Mouse (Mus musculus) left cerebral cortex, postnatal 14 days (tissue): ENCODE results near the gene Plcg2. TPM values are rescaled to one million over a fixed set of nuclear protein-coding genes. Genes with fewer than 3 reads are reported as not detected.
A peak's percentile ranks its signal among the peaks of the same experiment; 100 is the strongest.

Experiments used
- DNase-seq, 2 experiments: peaks; one replicate each; pipeline ENCODE4 v3.0.0; 2021 to 2022; ENCODE audit warnings: low spot score in 2 of 2, mixed read lengths in 1 of 2
- intact Hi-C: fragments of 180-260 bp; cut with DNase I; formaldehyde crosslinking; loops from one replicate; pipeline ENCODE4 v1.15.1; 2025
- total RNA-seq, 2 experiments: library from RNA; stranded (reverse); gene quantifications; 2 replicates each; pipeline ENCODE4 v1.2.3; 2021

Plcg2 gene
- total RNA-seq, 2 experiments from 2014 or later: 2.9 TPM

DNA sequence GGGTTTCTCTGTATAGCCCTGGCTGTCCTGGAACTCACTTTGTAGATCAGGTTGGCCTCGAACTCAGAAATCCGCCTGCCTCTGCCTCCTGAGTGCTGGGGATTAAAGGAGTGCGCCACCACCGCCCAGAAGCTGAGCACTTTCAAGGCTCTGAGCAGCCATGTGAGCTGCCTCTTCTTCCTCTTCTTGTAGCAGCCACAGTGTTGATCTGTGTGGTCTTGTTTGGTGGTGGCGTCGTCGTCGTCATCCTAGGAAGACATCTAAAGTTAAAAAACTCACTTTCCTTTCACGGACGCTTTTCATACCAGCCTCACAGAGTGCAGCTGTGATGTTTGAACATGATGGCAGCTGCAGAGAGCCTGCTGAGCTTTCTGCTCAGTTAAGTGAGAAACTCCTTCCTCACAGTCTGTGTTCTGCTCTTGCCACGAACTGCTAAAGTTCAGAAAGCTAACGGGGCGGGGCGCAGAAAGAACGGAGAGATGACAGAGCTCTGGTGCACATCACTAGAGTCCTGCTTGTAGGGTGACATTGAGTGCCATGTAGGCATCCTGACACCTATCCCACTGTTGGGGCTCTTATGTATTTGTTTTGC lies 34.4 kb downstream of the Plcg2 start:
- intact Hi-C loops: no loop called here
- no peak for DNase-seq

DNA sequence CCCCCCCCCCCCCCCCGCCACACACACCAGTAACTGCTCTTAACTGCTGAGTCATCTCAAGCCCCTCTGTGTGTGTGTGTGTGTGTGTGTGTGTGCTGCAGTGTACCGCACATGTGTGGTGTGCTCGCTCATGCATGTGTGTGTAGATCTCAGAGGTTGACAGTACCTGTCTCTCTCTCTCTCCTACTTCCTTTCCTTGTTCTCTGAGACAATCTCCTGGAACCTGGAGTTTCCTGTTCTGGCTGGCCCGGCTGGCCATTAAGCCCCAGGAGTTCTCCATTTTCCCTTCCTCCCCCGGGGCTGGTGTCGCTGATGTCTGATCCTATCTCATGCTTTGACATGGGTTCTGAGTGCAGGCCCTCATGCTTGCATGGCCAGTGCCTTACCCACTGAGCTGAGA lies 38.8 kb downstream of the Plcg2 start:
- intact Hi-C loops: no loop called here

DNA sequence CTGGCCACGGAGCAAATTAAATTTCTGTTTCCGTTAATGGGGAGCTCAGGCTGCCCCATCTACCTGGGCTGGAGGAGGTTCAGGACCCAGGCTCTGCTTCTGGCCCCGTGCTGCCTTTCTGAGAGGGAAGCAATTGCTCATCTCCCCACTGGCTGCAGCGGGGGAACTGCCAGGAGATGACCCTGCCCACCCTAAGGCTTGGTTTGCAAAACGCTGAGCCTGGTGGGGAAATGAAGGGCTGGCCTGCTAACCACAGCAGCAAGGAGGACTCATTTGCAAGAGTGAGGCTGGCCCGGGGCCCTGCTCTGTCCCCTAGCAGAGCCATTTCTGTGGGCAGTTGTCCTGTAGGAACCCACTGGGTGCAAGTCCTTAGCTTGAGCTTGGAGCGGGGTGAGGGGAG lies 39.7 kb downstream of the Plcg2 start:
- no peak for DNase-seq
- intact Hi-C loops: no loop called here

More for the DNA sequence above, 38.8 kb downstream of the Plcg2 start:
- DNase-seq: no peak

DNA sequence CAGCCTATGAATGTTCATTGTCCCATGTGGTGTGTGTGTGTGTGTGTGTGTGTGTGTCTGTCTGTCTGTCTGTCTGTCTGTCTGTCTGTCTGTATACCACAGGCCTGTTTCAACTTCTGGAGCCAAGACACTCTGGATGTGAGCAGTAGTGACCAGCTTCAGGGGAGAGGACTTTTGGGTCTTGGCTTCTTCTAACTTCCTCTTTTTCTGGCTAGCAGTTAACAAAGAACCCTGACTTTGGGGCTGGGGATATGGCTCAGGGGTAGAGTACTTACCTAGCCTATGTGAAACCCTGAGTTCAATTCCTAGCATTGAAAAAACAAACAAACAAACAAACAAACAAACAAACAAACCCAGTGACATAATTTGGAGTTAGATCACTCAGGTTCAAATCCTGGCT lies 44.9 kb downstream of the Plcg2 start:
- DNase-seq: no peak
- intact Hi-C loops: no loop called here

DNA sequence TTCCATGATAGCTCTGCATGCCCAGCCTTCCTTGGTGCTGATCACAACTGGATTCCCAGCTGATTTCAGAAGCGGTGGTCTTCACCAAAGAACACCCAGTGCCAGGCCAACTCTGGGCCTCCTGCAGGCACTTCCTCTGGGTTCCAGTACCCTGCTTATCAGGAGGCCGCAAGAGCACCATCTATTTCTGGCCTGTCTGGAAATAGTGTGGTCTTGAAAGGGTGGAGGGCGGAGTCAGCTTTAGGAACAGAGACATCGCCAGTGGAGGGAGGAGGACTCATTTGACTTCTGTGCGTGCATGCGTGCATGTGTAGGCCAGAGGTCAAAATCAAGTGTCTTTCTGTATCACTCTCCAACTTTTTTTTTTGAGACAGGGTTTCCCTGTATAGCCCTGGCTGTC lies 45.7 kb downstream of the Plcg2 start:
- intact Hi-C loops: no loop called here
- peak in 1 of 2 experiments; percentile 7 for DNase-seq

DNA sequence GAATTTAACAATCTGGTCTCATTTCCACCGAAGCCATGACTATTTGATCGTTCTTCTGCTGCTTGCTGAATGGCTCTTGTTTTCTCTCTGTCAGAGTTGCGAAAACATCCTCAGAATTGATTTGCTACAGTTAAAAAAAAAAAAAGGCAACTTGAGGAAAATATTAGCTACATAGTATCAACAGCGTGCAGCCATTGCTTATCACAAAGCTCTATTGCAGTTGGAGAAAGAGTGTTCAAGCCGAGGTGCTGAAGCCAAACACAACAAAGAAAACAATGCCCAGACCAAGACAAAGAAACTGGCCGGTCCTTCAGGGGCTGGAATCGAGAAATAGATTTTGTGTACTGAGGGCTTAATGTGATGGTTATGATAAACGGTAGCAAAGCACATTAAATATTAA lies 47.0 kb downstream of the Plcg2 start:
- intact Hi-C loops: no loop called here
- DNase-seq: no peak

DNA sequence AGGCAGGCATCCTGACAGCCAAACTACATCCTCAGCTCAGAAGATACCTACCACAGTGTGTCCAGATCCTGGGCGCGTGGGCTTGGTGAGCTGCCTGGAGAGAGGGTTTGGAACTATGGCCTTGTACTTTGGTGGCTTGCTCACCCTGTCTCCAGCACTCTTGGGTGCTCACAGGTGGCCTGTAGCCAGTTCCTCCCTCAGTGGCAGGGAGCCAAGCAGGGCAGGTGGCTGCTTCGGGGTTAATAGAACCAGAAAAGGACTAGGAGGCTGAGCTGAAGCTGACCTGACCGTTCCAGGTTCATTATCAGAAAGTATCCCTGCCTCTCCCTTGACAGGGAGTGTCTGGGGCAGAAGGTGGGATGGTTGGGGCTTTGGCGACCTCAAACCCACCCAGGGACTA lies 48.3 kb downstream of the Plcg2 start:
- intact Hi-C loops: no loop called here
- no peak for DNase-seq

DNA sequence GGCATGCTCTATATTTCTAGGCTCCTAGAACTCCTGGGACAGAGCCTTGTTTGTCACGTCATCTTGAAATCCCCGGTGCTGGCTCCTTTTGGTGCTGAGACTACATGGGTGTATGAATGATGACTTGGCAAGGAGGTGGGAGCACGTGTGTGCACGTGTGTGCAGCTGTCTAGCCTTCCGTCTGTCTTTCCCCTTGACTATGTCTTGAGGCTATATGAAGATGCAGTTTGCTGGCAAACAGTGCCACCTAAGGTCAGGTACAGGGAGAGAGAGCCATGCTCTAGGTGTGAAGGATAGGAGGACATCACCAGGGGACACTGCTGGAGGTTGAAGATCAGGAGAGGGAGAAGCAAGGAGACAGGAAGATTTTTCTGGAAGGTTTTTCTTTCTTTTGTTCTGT lies 49.9 kb downstream of the Plcg2 start:
- no peak for DNase-seq
- intact Hi-C loops: no loop called here

DNA sequence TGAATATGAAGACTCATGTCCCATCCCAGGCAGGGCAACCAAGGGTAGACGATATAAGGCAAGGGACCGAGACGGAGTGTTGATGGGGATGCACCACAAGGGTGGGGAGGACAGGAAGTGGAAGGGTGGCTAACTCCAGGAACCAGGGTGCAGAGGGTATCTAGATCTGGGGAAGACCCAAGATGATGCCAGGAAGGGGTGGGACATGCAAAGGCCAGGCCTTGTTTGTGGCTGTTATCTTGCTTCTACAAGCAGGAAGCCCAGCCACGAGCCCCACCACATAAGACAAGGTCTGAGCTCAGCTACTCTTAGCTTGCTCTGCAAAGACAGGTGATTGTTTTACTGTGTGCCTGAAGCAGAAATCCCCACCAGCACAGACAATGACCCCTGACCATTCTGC lies 50.4 kb downstream of the Plcg2 start:
- DNase-seq: no peak
- intact Hi-C loops: no loop called here

DNA sequence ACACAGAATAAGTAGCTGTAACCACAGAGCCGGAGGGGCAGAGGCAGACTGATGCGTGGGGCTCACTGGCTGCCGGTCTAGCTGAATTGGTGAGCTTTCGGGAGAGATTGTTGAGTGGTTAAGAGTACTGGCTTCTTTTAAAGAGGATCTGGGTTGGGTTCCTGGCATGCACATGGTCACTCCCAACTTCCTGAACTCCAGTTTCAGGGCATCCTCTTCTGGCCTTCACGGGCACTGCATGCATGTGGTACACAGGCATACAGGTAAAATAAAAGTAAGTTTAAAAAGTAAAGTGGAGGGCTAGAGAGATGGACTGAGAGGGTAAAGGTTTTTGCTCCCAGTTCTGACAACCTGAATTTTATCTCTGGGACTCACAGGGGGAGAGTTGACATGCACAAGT lies 52.4 kb downstream of the Plcg2 start:
- DNase-seq: no peak

DNA sequence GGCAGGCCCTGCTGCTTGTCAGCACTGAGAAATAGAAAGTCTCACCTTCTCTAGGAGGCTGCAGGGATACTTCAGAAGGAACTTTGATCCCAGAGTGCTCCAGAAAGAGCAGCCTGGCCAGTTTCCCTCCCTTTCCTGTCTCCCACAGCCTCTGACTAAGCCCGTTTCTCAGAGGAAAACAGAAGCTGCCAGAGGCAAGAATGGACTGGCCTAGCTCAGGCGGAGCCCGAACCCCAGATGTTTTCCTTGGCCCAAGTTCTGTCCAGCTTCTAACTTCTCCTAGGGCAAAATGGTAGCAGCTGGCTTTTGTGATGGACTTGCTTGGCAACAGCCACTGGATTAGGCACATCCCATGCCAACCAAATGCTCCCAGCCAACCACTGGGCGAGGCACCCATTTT lies 62.9 kb downstream of the Plcg2 start:
- no peak for DNase-seq
- intact Hi-C loops: loop anchor here (10.0 kb wide), 1 partner anchor 346 kb away; no protein-coding TSS in a partner anchor

More for the DNA sequence above, 52.4 kb downstream of the Plcg2 start:
- intact Hi-C loops: loop anchor here (5.0 kb wide), 1 partner anchor 53 kb away; the partner anchor contains the start of gene Plcg2

DNA sequence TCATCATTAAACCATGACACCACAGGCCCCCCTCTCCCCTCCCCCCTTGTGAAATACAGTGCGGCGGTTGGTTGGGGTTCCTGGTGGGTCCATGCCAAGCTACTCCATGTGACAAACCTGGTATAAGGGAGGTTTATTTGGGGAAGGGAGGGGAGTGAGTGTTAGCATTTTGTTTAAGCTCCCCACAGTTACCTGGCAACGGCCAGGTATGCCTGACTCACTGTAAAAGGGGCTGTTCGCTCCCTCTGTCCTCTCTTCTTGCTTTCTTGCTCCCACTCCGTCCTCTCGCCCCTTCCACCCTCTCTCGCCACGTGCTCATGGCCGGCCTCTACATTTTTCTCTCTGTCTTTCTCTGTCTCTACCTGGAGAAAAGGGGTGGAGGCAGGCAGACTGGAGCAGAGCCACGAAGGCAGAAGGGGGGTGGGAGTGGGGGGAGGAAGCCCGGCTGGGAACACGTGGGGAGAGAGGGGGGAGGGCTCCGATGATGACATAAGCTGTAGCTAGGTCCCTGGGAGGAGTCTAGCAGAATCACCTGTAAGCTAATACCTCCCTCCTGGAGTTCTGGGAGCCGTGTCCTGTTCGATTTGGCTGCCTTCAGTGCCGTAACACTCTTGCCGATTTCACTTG lies 63.8 kb downstream of the Plcg2 start:
- DNase-seq: no peak
- intact Hi-C loops: loop anchor here (10.0 kb wide), 1 partner anchor 347 kb away; no protein-coding TSS in a partner anchor

DNA sequence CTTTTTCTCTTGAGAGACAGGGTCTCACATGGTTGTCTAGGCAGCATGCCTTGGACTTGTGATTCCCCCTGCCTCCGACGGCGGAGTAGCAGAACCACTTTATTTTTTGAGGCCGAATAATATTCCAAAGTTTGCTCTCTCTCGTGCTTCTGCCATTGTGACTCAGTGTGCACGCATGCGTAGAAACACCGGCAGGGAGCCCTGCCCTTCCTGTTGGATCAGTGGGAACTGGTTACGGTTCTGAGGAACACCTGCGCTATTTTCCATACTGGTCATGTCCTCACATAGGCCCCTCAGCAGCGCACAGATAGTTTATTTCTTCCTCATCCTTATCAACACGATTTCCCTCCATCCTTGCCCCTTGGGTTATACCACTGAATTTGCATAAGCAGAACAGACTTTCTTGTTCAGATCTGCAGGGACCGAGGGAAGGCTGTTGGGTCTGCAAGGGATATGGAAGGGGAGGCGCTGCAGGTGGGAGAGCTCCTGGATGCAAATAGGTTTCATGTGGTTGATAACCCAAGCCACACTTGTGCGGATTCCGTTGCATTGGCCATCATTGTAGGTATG lies 64.4 kb downstream of the Plcg2 start:
- intact Hi-C loops: loop anchor here (10.0 kb wide), 1 partner anchor 348 kb away; no protein-coding TSS in a partner anchor
- DNase-seq: no peak

DNA sequence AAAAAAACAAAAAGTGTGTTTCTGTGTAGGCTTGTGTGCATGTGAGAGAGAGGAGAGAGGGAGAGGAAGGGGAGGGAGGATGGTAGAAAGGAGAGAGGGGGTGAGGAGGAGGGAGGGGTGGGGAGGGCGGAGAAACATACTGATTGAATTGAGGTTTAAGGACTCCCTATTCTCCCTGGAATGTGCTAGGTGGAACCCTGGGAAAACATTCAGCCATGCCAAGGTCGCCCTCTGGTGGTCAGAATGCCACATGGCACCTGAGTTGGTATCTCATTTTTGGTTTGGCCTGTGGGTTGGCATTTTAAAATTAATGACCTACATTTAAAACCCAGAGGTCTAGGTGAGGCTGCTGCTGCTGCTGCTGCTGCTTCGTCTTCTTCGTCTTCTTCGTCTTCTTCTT lies 71.3 kb downstream of the Plcg2 start:
- DNase-seq: peak; percentile 72 to 85
- intact Hi-C loops: loop anchor here (5.0 to 10.0 kb wide), 2 partner anchors 92 to 355 kb away; no protein-coding TSS in a partner anchor

DNA sequence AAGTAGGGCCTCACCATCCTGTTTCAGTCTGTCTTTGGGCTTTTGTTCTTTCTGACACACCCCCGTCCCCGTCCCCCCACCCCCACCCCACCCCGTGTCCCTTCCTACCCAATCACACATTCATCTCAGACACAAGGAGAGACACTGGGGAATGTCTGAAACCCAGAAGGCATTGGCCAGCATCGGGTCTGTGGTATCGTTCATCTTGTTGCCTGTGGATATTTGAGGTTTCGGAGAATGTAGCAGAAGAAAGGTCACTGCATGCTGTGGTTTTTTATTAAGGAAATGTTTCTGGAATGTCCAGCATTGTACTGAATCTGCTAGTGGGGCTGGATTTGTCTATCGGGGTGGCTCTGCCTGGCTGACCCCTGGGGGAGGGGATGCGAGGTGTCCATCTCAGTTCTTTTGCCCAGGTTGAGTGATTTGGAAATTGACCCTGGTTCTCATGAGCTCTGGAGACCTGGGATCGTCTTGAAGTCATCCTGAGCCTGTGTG lies 78.2 kb downstream of the Plcg2 start:
- no peak for DNase-seq
- intact Hi-C loops: no loop called here

DNA sequence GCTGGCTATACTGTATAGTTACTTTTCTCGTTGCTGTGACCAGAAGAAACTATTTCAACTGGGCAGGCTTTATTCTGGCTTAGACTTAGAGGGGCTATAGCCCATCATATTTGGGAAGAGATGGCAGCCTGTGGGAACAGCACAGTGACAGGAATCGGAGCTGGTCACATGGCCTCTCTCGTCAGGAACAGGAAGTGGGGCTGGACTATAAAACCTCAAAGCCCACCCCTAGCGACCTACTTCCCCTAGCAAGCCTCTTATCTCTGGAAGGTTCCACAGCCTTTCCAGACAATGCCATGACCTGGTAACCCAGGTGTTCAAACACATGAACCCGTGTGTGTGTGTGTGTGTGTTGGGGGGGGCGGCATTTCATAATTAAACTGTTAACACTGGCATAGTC lies 79.0 kb downstream of the Plcg2 start:
- intact Hi-C loops: no loop called here
- no peak for DNase-seq

DNA sequence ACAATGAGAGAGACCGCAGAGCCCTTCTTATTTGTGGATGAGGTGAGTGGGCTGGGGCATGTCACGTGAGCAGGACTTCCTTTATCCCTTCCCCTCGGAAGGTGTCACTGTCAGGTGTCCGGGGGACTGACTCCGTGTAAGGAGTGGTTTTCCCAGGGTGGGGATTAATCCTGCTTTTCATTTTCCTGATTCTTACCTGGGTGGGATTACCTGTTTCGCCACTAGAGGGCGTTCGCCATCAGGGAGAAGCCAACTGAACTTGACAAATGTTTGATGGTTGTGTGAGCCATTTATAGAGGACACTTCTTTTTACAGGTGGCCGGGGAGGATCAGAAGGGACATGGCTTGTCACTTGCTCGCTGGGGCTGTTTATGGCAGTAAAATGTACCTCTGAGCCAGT lies 79.8 kb downstream of the Plcg2 start:
- DNase-seq: no peak
- intact Hi-C loops: no loop called here

DNA sequence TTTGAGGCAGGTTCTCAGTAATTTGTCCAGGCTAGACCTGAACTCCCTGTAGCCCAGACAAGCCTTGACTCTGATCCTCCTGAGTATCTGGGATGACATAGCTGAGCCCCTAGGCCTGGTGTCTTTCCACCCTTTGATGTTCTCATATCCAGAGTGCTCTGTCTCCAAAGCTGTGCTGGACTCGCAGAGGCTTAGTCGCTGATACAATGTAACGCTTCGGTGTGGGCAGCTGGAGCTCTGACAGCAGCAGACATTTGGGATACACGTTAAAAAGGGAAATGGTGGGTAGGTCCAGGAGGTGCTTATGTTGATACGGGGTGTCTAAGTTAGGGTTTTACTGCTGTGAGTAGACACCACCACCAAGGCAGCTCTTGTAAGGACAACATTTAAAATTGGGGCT lies 80.8 kb downstream of the Plcg2 start:
- no peak for DNase-seq
- intact Hi-C loops: no loop called here

DNA sequence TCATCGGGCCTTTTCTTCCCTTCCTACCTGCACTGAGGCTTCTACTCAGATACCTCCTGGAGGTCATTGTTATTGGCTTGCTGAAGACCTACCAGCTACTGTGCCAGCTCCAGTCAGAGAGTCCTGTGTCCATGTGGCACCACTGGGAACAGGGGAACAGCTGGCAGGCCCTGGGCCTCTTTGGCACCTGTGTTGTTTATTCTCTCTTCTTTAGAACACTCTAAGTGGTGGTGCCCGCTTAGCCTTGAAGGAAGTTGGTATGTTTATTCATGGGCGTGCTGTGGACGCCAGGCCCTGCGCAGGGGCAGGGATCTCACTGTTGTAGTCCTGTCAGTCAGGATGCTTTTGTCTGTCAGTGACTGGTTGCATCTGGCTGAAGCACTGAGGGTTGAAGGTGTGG lies 95.8 kb downstream of the Plcg2 start:
- intact Hi-C loops: no loop called here
- DNase-seq: no peak

DNA sequence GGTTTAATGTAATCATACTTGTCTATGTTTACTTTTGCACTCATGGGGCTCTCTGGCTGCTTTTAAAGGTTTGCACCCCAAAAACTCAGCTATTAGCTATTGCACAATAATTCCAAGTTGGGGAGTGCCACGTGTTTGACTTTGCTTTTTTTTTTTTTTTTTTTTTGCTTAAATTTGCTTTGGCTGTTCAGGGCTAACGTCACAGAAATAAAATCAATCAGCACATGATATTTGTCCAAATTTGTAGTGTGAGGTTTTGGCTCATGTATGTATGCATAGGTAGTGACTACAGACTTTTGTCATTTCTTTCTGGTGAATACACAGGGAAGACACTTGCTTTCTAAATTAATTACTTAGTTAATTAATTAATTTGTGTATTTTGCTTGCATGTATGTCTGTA lies 96.9 kb downstream of the Plcg2 start:
- intact Hi-C loops: no loop called here
- no peak for DNase-seq

DNA sequence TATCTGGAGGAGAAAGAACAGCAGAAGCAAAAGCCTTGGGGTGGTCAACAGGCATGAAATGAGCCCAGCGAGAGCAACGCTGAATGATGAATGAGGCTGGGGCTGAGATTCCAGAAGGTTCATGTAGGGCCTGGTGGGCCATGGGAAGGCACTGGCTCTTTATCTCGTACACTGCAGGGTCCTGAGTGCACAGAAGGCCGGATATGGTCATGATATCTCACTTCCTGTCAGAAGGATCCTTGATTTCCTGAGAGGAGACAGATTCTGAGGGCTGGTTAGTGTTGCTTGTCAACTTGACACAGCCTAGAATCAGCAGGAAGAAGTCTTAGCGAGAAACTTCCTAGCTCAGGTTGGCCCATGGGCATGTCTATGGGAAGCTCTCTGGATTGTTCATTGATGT lies 98.7 kb downstream of the Plcg2 start:
- no peak for DNase-seq
- intact Hi-C loops: no loop called here
